Mouse (Mus musculus): ENCODE data around the gene Grip1. TPM values are rescaled to one million over a fixed set of nuclear protein-coding genes. Genes with fewer than 3 reads are reported as not detected.
A peak's percentile ranks its signal among the peaks of the same experiment; 100 is the strongest.

Gene Grip1
- polyA plus RNA-seq, 1 experiment from 2014 or later = 3.3 TPM

DNA sequence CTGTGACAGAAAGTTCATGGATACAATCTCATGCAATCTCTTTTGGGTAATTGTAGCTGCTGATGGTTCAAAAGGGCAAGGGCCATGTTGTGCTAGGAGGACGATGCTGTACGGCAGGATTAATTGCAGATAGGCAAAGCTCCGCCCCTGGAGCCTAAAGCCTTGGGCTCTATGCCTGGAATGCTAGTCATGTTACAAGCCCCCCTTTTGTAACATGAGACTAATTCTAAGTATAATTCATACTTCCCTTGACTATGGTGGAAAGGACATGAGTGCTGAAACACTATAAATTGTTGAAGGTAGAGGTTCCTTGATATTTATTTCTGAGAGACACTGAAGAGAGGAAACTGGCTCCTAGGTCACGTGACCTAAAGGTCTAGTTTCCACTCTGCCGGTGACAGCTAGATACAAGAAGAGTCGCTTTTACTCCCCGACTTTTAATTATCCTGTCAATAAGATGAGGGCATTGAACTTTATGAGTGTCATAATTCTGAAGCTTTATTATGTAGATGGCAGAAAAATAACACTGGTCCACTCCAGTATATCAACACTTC, 399.0 kb downstream of the Grip1 start:
- no peaks in the 10 kb centered on the region for H3K36me3 ChIP-seq (ENCODE audit: insufficient read depth, low read length)
- peak; percentile 23; the same call in 1 of the 2 replicates for ATAC-seq (ENCODE audit: low FRiP score, low TSS enrichment)
- WGBS = 22% methylated on average over 7 of the region's 7 CpGs

DNA sequence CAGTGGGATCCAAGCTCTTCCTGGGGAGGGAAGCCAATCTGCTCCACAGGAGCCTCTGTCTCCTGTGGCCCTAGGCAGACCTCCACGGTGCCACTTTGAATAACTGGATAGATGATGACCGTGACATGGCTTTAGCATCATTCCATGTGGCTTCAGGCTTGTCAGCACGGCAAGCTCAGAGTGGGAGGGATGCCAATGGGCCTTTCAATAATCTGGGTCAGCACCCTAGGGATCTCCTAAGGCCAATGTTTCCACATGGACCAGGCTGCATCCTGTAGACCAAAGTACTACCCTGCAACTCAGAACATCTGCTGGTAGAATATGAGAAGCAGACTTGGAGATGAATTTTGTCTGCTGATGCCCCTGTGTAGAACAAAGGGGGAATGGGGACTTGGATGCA, 414.1 kb downstream of the Grip1 start:
- H3K4me3 ChIP-seq (ENCODE audit: low read length) = no peak overlapping the region
- 0 out of 2 replicates have a peak, but pooled peaks cover 11% of the 10 kb centered on the region for H3K36me3 ChIP-seq (ENCODE audit: insufficient read depth, low read length)
- no peak for ATAC-seq (ENCODE audit: low FRiP score, low TSS enrichment)
- no peak overlapping the region for H3K4me2 ChIP-seq (replicated peaks; ENCODE audit: low read depth, low read length)
- H3K4me1 ChIP-seq (ENCODE audit: insufficient read depth, low read length) = no peaks in the 10 kb centered on the region
- H3K27ac ChIP-seq (ENCODE audit: low read length) = no peak overlapping the region
- WGBS = 84% methylated on average over 3 of the region's 3 CpGs
- H3K9ac ChIP-seq (replicated peaks; ENCODE audit: low read length) = no peak overlapping the region
- H3K9me3 ChIP-seq (ENCODE audit: low read length) = peaks cover 34% of the 10 kb centered on the region
- no peaks in the 10 kb centered on the region for H3K27me3 ChIP-seq (ENCODE audit: insufficient read depth, low read length)

More for the DNA sequence above, 399.0 kb downstream of the Grip1 start:
- H3K4me1 ChIP-seq (ENCODE audit: insufficient read depth, low read length) = no peaks in the 10 kb centered on the region
- H3K9ac ChIP-seq (replicated peaks; ENCODE audit: low read length) = no peak overlapping the region
- H3K27me3 ChIP-seq (ENCODE audit: insufficient read depth, low read length) = no peaks in the 10 kb centered on the region
- no peak overlapping the region for H3K4me2 ChIP-seq (replicated peaks; ENCODE audit: low read depth, low read length)
- H3K4me3 ChIP-seq (ENCODE audit: low read length) = no peak overlapping the region
- H3K27ac ChIP-seq (ENCODE audit: low read length) = no peak overlapping the region
- no peaks in the 10 kb centered on the region for H3K9me3 ChIP-seq (ENCODE audit: low read length)

DNA sequence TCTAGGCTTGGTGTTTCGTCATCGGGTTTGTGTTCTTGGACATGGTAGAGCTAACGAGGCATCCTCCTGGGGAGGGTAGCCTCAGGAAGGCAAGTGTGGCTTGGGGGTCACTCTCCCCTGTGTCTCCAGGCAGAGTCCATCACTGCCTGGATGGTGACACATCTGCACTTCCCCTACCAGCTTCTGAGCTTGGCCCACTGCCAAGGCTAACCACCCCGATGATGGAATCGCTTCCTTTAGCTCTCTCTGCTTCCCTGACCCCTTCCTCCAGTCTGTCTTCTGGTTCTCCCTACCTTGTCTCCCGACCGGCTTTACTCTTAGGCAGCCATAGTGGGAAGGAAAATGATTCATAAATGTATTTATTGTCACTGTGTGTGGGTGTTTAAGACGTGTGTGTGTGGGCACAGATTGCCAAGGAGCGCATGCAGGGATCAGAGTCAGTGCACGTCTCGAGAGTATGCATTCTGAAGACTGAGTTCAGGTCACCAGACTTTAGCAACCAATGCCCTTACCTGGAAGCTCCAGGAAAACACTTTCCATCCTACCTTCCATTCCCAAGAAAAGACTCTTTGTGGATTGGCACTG, 415.5 kb downstream of the Grip1 start:
- Histone ChIP-seq H3K27ac (ENCODE audit: low read length) (no peak overlapping the region), H3K36me3 (ENCODE audit: insufficient read depth, low read length) (0 out of 2 replicates have a peak, but pooled peaks cover 11% of the 10 kb centered on the region), H3K4me1 (ENCODE audit: insufficient read depth, low read length) (no peaks in the 10 kb centered on the region), H3K27me3 (ENCODE audit: insufficient read depth, low read length) (no peaks in the 10 kb centered on the region), H3K9ac (replicated peaks; ENCODE audit: low read length) (no peak overlapping the region), H3K4me3 (ENCODE audit: low read length) (no peak overlapping the region), H3K4me2 (replicated peaks; ENCODE audit: low read depth, low read length) (no peak overlapping the region), H3K9me3 (ENCODE audit: low read length) (peaks cover 25% of the 10 kb centered on the region)
- no peak for ATAC-seq (ENCODE audit: low FRiP score, low TSS enrichment)
- 78% methylated on average over 11 of the region's 11 CpGs for WGBS

DNA sequence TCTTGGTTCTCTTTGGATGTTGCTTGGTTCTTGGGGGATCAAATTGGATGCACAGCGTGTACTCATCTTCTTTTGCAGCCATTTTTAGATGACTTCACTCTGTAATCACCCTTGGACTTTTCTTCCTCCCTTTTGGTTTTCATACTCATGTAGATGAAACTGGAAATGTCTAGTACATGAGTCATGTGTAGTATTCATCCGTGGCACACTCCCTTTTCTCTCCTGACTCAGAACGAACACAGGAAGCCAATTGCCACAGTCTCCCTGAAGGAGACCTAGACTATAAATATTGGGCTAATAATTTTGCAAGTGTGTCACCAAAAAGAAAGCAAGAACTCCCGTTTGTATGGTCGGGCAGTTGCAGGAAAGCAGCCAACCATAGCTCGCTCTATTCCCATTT, 423.1 kb downstream of the Grip1 start:
- H3K4me3 ChIP-seq (ENCODE audit: low read length) = no peak overlapping the region
- H3K9ac ChIP-seq (replicated peaks; ENCODE audit: low read length) = no peak overlapping the region
- no peak overlapping the region for H3K4me2 ChIP-seq (replicated peaks; ENCODE audit: low read depth, low read length)
- H3K27me3 ChIP-seq (ENCODE audit: insufficient read depth, low read length) = no peaks in the 10 kb centered on the region
- no peaks in the 10 kb centered on the region for H3K36me3 ChIP-seq (ENCODE audit: insufficient read depth, low read length)
- no peak for ATAC-seq (ENCODE audit: low FRiP score, low TSS enrichment)
- 0 out of 2 replicates have a peak, but pooled peaks cover 5% of the 10 kb centered on the region for H3K4me1 ChIP-seq (ENCODE audit: insufficient read depth, low read length)
- H3K9me3 ChIP-seq (ENCODE audit: low read length) = no peaks in the 10 kb centered on the region
- 49% methylated on average over 6 of the region's 6 CpGs for WGBS
- H3K27ac ChIP-seq (ENCODE audit: low read length) = no peak overlapping the region

DNA sequence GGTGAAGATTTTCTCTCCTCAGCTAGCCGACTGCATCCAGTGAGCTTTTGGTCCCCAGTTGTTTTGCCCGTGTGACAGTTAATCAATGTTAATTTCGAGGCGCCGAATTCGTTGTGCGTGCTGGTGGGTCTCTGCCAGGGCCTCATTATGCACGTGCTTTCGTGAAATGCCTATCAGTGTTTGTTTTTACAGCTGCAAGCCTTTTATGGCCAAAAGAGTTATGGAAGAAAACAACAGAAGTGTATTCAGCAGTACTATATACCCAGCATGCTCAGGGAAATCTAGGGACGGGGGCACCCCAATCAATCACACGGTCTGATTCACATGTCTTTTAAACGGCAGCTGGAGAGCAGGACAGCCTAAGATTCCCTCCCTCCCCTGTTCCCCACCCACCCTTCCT, 424.7 kb downstream of the Grip1 start:
- H3K4me1 ChIP-seq (ENCODE audit: insufficient read depth, low read length) = 0 out of 2 replicates have a peak, but pooled peaks cover 5% of the 10 kb centered on the region
- no peak overlapping the region for H3K27ac ChIP-seq (ENCODE audit: low read length)
- no peaks in the 10 kb centered on the region for H3K9me3 ChIP-seq (ENCODE audit: low read length)
- no peak overlapping the region for H3K9ac ChIP-seq (replicated peaks; ENCODE audit: low read length)
- no peak overlapping the region for H3K4me3 ChIP-seq (ENCODE audit: low read length)
- H3K4me2 ChIP-seq (replicated peaks; ENCODE audit: low read depth, low read length) = no peak overlapping the region
- no peak for ATAC-seq (ENCODE audit: low FRiP score, low TSS enrichment)
- no peaks in the 10 kb centered on the region for H3K36me3 ChIP-seq (ENCODE audit: insufficient read depth, low read length)
- 30% methylated on average over 12 of the region's 12 CpGs for WGBS
- no peaks in the 10 kb centered on the region for H3K27me3 ChIP-seq (ENCODE audit: insufficient read depth, low read length)

DNA sequence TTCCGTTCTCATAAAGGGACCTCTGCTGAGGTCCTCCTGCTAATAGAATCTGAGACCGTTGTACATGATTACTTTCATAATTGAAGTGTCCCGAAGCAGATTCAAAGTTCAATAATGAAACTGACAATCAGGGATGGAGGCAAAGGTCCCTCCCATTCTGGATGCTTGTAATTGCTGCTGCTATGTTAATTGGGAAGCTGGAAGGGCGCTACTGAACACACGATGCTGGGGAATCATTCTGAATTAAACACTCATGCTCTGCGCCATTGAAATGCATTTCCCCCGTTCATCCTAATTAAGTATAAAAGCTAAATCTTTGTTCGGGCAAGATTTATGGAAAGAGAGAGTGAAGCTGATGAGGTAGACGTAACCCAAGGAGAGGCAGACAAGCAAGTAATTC, 431.0 kb downstream of the Grip1 start:
- Histone ChIP-seq H3K36me3 (ENCODE audit: insufficient read depth, low read length) (no peaks in the 10 kb centered on the region), H3K27ac (ENCODE audit: low read length) (no peak overlapping the region), H3K4me2 (replicated peaks; ENCODE audit: low read depth, low read length) (no peak overlapping the region), H3K4me3 (ENCODE audit: low read length) (no peak overlapping the region), H3K4me1 (ENCODE audit: insufficient read depth, low read length) (no peaks in the 10 kb centered on the region), H3K27me3 (ENCODE audit: insufficient read depth, low read length) (no peaks in the 10 kb centered on the region), H3K9ac (replicated peaks; ENCODE audit: low read length) (no peak overlapping the region), H3K9me3 (ENCODE audit: low read length) (no peaks in the 10 kb centered on the region)
- WGBS = 77% methylated on average over 9 of the region's 9 CpGs
- ATAC-seq (ENCODE audit: low FRiP score, low TSS enrichment) = no peak

DNA sequence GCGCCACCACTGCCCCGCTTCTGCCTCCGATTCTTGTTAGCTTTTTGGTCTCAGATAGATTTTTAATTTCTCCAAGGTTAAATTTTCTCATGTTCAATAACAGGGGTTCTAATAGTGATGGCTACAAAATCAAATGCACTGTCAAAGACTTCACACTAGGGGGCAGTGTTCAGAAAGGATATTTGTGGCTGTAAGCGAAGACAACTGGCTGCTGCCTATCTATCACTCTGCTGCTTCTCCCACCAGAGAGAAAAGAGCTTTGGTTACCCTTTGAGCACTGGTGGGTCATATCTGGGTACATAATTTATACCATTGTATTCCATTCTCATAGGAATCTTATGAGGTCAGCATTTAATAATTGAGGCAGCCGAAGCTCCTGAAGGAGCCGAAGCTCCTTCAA, 431.9 kb downstream of the Grip1 start:
- Histone ChIP-seq H3K27ac (ENCODE audit: low read length) (no peak overlapping the region), H3K9ac (replicated peaks; ENCODE audit: low read length) (no peak overlapping the region), H3K4me3 (ENCODE audit: low read length) (no peak overlapping the region), H3K4me2 (replicated peaks; ENCODE audit: low read depth, low read length) (no peak overlapping the region), H3K4me1 (ENCODE audit: insufficient read depth, low read length) (no peaks in the 10 kb centered on the region), H3K27me3 (ENCODE audit: insufficient read depth, low read length) (no peaks in the 10 kb centered on the region), H3K36me3 (ENCODE audit: insufficient read depth, low read length) (no peaks in the 10 kb centered on the region), H3K9me3 (ENCODE audit: low read length) (no peaks in the 10 kb centered on the region)
- ATAC-seq (ENCODE audit: low FRiP score, low TSS enrichment) = no peak
- WGBS = 85% methylated on average over 6 of the region's 6 CpGs

DNA sequence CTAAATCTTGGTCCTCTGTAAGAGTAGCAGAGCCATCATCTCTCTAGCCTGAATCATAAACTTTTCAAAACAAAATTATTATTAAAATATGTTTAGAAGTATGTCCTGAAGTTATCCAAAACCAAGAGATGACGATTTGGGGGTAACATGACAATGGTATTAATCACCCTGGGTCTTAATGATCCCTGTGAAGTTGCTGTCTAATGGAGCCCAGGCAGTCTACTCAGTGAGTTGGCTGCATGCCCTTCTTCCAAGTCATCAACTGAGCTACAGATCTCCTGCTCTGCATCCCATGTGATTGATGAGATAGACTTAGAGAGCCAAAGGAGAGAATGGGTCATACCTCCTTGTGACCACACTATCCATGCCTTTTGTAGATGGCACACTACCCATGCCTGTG, 433.1 kb downstream of the Grip1 start:
- WGBS = 74% methylated on average over 1 of the region's 1 CpGs
- ATAC-seq (ENCODE audit: low FRiP score, low TSS enrichment) = no peak

DNA sequence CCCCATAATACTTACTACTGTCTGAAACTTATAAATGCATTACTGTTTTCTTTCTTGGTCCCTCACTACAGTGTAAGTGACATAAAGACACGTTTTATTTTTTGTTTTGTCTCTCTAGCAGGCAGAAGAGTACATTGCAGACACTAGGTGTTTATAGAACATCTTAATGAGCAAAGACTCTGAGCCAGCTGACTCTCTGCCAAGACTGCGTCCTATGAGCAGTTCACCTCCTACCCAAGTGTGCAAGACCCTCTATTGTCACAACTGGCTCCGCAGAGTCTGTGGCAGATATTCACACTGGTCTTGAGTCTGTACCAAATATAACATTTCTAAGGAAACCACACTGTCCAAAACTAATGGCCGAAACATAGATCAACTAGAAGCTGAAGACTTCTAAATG, 449.1 kb downstream of the Grip1 start:
- no peak overlapping the region for H3K9ac ChIP-seq (replicated peaks; ENCODE audit: low read length)
- H3K4me2 ChIP-seq (replicated peaks; ENCODE audit: low read depth, low read length) = no peak overlapping the region
- H3K4me3 ChIP-seq (ENCODE audit: low read length) = no peak overlapping the region
- ATAC-seq (ENCODE audit: low FRiP score, low TSS enrichment) = no peak
- H3K27me3 ChIP-seq (ENCODE audit: insufficient read depth, low read length) = no peaks in the 10 kb centered on the region
- 66% methylated on average over 4 of the region's 4 CpGs for WGBS
- H3K27ac ChIP-seq (ENCODE audit: low read length) = no peak overlapping the region
- H3K4me1 ChIP-seq (ENCODE audit: insufficient read depth, low read length) = no peaks in the 10 kb centered on the region
- no peaks in the 10 kb centered on the region for H3K36me3 ChIP-seq (ENCODE audit: insufficient read depth, low read length)
- H3K9me3 ChIP-seq (ENCODE audit: low read length) = no peaks in the 10 kb centered on the region

More for the DNA sequence above, 433.1 kb downstream of the Grip1 start:
- Histone ChIP-seq H3K27me3 (ENCODE audit: insufficient read depth, low read length) (no peaks in the 10 kb centered on the region), H3K4me3 (ENCODE audit: low read length) (no peak overlapping the region), H3K36me3 (ENCODE audit: insufficient read depth, low read length) (no peaks in the 10 kb centered on the region), H3K4me1 (ENCODE audit: insufficient read depth, low read length) (no peaks in the 10 kb centered on the region), H3K9me3 (ENCODE audit: low read length) (no peaks in the 10 kb centered on the region), H3K27ac (ENCODE audit: low read length) (no peak overlapping the region), H3K4me2 (replicated peaks; ENCODE audit: low read depth, low read length) (no peak overlapping the region), H3K9ac (replicated peaks; ENCODE audit: low read length) (no peak overlapping the region)

DNA sequence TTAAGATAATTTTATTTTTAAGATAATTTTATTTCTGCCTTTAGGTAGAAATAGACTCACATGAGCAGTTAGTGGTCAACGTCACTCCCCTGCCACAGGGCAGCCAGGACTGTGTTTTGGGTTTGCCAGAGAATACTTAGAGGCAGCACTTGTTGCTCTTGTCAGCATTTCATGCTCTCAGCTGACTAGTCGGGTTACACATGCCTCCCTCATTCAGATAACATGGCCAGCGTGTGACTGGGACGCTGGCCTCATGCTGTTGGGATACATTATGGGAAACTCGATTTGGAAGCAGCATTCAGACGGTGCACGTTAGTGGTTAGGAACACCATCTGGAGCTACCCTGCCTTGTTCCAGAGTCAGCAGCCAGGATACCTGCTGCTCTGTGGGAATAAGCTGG, 453.2 kb downstream of the Grip1 start:
- no peak for ATAC-seq (ENCODE audit: low FRiP score, low TSS enrichment)

More for the DNA sequence above, 453.2 kb downstream of the Grip1 start:
- Histone ChIP-seq H3K4me1 (ENCODE audit: insufficient read depth, low read length) (no peaks in the 10 kb centered on the region), H3K9ac (replicated peaks; ENCODE audit: low read length) (no peak overlapping the region), H3K9me3 (ENCODE audit: low read length) (no peaks in the 10 kb centered on the region), H3K4me2 (replicated peaks; ENCODE audit: low read depth, low read length) (no peak overlapping the region), H3K27ac (ENCODE audit: low read length) (no peak overlapping the region), H3K27me3 (ENCODE audit: insufficient read depth, low read length) (no peaks in the 10 kb centered on the region), H3K36me3 (ENCODE audit: insufficient read depth, low read length) (no peaks in the 10 kb centered on the region), H3K4me3 (ENCODE audit: low read length) (no peak overlapping the region)
- 74% methylated on average over 7 of the region's 7 CpGs for WGBS
